Mouse (Mus musculus): ENCODE data around the gene Qdpr. TPM values are rescaled to one million over a fixed set of nuclear protein-coding genes. Genes with fewer than 3 reads are reported as not detected.

The Qdpr gene
- polyA plus RNA-seq, 1 experiment from 2014 or later, result 231 TPM

- H3K4me1 ChIP-seq (ENCODE audit: insufficient read depth, low read length), result peaks cover 7% of the 10 kb centered on the region; the same call in 1 of the 2 replicates
- H3K9me3 ChIP-seq (ENCODE audit: low read length), result no peaks in the 10 kb centered on the region
- no peak overlapping the region for H3K9ac ChIP-seq (replicated peaks; ENCODE audit: low read length)
- no peaks in the 10 kb centered on the region for H3K36me3 ChIP-seq (ENCODE audit: insufficient read depth, low read length)
- WGBS, result 30% methylated on average over 7 of the region's 7 CpGs
- ATAC-seq (ENCODE audit: low FRiP score, low TSS enrichment), result no peak
- no peak overlapping the region for H3K4me2 ChIP-seq (replicated peaks; ENCODE audit: low read depth, low read length)
- no peak overlapping the region for H3K4me3 ChIP-seq (ENCODE audit: low read length)
- H3K27me3 ChIP-seq (ENCODE audit: insufficient read depth, low read length), result no peaks in the 10 kb centered on the region
- no peak overlapping the region for H3K27ac ChIP-seq (ENCODE audit: low read length)
Measured at GRCm38 (mm10) chr5:45472880-45473450, 22.9 kb upstream of the Qdpr start.

GRCm38 (mm10) chr5:45454456-45454855, 4.4 kb upstream of the Qdpr start:
- no peak overlapping the region for H3K27ac ChIP-seq (ENCODE audit: low read length)
- no peak overlapping the region for H3K9ac ChIP-seq (replicated peaks; ENCODE audit: low read length)
- H3K4me2 ChIP-seq (replicated peaks; ENCODE audit: low read depth, low read length), result no peak overlapping the region
- H3K9me3 ChIP-seq (ENCODE audit: low read length), result no peaks in the 10 kb centered on the region
- 0 out of 2 replicates have a peak, but pooled peaks cover 3% of the 10 kb centered on the region for H3K4me1 ChIP-seq (ENCODE audit: insufficient read depth, low read length)
- WGBS, result 37% methylated on average over 9 of the region's 9 CpGs
- no peaks in the 10 kb centered on the region for H3K36me3 ChIP-seq (ENCODE audit: insufficient read depth, low read length)
- no peaks in the 10 kb centered on the region for H3K27me3 ChIP-seq (ENCODE audit: insufficient read depth, low read length)
- no peak overlapping the region for H3K4me3 ChIP-seq (ENCODE audit: low read length)
- no peak for ATAC-seq (ENCODE audit: low FRiP score, low TSS enrichment)

DNA sequence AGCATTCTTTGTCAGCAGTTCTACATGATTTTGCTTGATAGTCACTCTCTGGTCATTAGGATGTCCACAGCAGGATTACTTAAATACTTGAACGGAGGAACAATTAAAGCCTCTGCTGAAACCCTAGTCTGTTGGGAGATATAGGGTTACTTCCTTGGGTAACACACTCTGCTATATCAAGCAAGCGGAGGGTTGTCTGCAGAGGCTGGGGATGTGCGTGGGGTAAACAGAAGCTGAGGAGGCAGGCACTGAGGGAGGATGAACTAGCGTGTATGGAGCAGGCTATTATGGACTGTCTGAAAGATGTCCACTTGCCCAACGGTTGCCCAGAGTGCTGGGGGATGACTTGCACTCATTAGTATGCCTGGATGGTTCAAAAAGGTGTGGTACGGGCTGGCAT, 3.4 kb upstream of the Qdpr start, which contains the start of gene Clrn2:
Gene Clrn2 (plus strand): TSS at position 301 of the 400 bp plus-strand sequence.
- H3K9me3 ChIP-seq (ENCODE audit: low read length), result no peaks in the 10 kb centered on the region
- WGBS, result 45% methylated on average over 6 of the region's 6 CpGs

GRCm38 (mm10) chr5:45449206-45449605, 830 bp downstream of the Qdpr start:
- peaks cover 18% of the 10 kb centered on the region for H3K4me1 ChIP-seq (ENCODE audit: insufficient read depth, low read length)
- peak overlapping the region; percentile 82 for H3K9ac ChIP-seq (replicated peaks; ENCODE audit: low read length)
- peak overlapping the region; percentile 94 for H3K4me2 ChIP-seq (replicated peaks; ENCODE audit: low read depth, low read length)
- no peaks in the 10 kb centered on the region for H3K27me3 ChIP-seq (ENCODE audit: insufficient read depth, low read length)
- H3K4me3 ChIP-seq (ENCODE audit: low read length), result peak overlapping the region; percentile 87
- H3K9me3 ChIP-seq (ENCODE audit: low read length), result no peaks in the 10 kb centered on the region
- no peaks in the 10 kb centered on the region for H3K36me3 ChIP-seq (ENCODE audit: insufficient read depth, low read length)
- ATAC-seq (ENCODE audit: low FRiP score, low TSS enrichment), result no peak
- WGBS, result 1% methylated on average over 8 of the region's 8 CpGs
- H3K27ac ChIP-seq (ENCODE audit: low read length), result no peak overlapping the region

More for the DNA sequence above, 3.4 kb upstream of the Qdpr start, which contains the start of gene Clrn2:
- Histone ChIP-seq H3K4me2 (replicated peaks; ENCODE audit: low read depth, low read length) (no peak within 1 kb of the TSS), H3K9ac (replicated peaks; ENCODE audit: low read length) (no peak within 1 kb of the TSS), H3K36me3 (ENCODE audit: insufficient read depth, low read length) (no peaks in the 10 kb centered on the region), H3K27ac (ENCODE audit: low read length) (no peak within 1 kb of the TSS), H3K4me1 (ENCODE audit: insufficient read depth, low read length) (peaks cover 12% of the 10 kb centered on the region), H3K4me3 (ENCODE audit: low read length) (no peak within 1 kb of the TSS), H3K27me3 (ENCODE audit: insufficient read depth, low read length) (no peaks in the 10 kb centered on the region)
- ATAC-seq (ENCODE audit: low FRiP score, low TSS enrichment), result no peak

DNA sequence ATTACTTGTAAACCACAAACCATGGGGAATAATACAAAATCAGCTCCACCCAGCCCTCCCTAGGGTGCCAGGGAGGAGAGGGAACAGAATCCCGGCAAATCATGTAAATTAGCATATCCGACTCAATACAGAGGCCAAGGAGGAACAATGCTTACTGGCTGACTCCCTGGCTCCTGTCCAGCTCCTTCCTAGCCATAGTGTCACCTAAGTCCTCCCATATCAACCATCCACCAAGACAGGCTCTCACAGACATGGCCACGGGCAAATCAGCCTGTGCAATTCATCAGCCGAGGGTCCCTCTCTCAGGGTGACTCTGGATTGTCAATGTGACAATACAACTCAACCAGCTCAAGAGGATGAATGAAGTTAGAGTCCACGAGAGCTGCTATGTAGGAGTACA, 1.4 kb downstream of the Qdpr start:
- ATAC-seq (ENCODE audit: low FRiP score, low TSS enrichment), result no peak
- no peaks in the 10 kb centered on the region for H3K36me3 ChIP-seq (ENCODE audit: insufficient read depth, low read length)
- H3K27me3 ChIP-seq (ENCODE audit: insufficient read depth, low read length), result no peaks in the 10 kb centered on the region

DNA sequence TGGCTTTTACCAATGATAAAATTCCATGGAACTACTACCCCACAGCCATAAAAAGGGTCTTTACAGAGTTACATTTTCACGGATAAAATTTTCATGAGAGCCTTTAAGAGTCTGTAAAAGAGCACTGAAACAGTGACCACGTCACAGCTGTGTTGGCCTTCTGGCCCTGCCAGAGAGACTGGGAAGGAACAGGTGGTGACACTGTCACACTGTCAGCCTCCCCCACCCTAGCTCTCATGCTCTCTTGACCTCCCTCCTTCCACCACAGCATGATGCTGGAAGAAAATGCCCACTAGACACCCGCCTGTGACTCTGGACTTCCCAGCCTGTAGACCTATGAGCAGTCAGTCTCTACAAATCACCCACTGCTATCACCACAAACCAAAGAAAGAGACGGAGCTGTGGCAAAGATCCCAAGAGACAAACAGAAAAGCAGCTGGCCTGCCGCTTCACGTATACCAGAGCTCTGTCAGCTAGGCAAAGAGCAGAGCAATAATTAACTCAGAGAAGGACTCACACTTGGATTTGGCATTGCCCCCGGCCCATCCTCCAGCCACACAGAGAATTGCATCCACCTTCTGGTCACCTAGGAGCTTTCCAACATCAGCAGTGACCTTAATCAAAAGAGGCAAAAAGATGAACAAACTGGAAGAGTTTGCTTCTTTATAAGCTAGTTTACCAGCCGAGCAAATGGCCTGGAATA, 5.8 kb downstream of the Qdpr start:
- peaks cover 21% of the 10 kb centered on the region; the same call in 1 of the 2 replicates for H3K36me3 ChIP-seq (ENCODE audit: insufficient read depth, low read length)
- no peaks in the 10 kb centered on the region for H3K27me3 ChIP-seq (ENCODE audit: insufficient read depth, low read length)
- peaks cover 14% of the 10 kb centered on the region for H3K4me1 ChIP-seq (ENCODE audit: insufficient read depth, low read length)
- peak; percentile 40; the same call in 1 of the 2 replicates for ATAC-seq (ENCODE audit: low FRiP score, low TSS enrichment)
- WGBS, result 75% methylated on average over 8 of the region's 8 CpGs
- H3K9me3 ChIP-seq (ENCODE audit: low read length), result no peaks in the 10 kb centered on the region
- H3K27ac ChIP-seq (ENCODE audit: low read length), result no peak overlapping the region
- no peak overlapping the region for H3K4me2 ChIP-seq (replicated peaks; ENCODE audit: low read depth, low read length)
- no peak overlapping the region for H3K9ac ChIP-seq (replicated peaks; ENCODE audit: low read length)
- H3K4me3 ChIP-seq (ENCODE audit: low read length), result no peak overlapping the region

More for the DNA sequence above, 1.4 kb downstream of the Qdpr start:
- 55% methylated on average over 5 of the region's 5 CpGs for WGBS
- Histone ChIP-seq H3K4me3 (ENCODE audit: low read length) (peak overlapping the region; percentile 87), H3K4me2 (replicated peaks; ENCODE audit: low read depth, low read length) (peak overlapping the region; percentile 94), H3K9ac (replicated peaks; ENCODE audit: low read length) (peak overlapping the region; percentile 82), H3K9me3 (ENCODE audit: low read length) (no peaks in the 10 kb centered on the region), H3K27ac (ENCODE audit: low read length) (no peak overlapping the region), H3K4me1 (ENCODE audit: insufficient read depth, low read length) (peaks cover 18% of the 10 kb centered on the region)

GRCm38 (mm10) chr5:45441745-45442144, 8.3 kb downstream of the Qdpr start:
- Histone ChIP-seq H3K9ac (replicated peaks; ENCODE audit: low read length) (no peak overlapping the region), H3K9me3 (ENCODE audit: low read length) (no peaks in the 10 kb centered on the region), H3K4me1 (ENCODE audit: insufficient read depth, low read length) (no peaks in the 10 kb centered on the region), H3K4me3 (ENCODE audit: low read length) (no peak overlapping the region), H3K4me2 (replicated peaks; ENCODE audit: low read depth, low read length) (no peak overlapping the region), H3K27ac (ENCODE audit: low read length) (no peak overlapping the region), H3K36me3 (ENCODE audit: insufficient read depth, low read length) (peaks cover 37% of the 10 kb centered on the region), H3K27me3 (ENCODE audit: insufficient read depth, low read length) (no peaks in the 10 kb centered on the region)
- 52% methylated on average over 3 of the region's 3 CpGs for WGBS
- ATAC-seq (ENCODE audit: low FRiP score, low TSS enrichment), result no peak

DNA sequence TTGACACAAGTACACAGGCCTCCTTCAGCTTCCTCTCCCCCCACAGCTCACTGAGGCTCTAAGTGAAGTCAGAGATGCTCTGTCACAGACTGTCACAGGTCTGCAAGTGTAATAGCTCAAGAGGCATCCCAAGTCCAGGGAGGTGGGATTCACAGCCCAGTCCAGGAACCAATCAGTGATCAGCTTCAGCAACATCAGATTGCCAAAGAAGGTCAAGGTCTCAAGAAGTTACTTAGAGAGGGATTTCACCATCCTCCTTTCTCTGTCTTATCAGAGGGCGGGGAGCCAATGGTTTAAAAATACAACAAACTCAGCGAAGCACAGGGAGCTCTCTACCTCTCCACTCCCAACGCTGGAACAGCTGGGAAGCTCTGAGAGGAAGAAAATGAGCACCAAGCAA, 8.9 kb downstream of the Qdpr start:
- Histone ChIP-seq H3K36me3 (ENCODE audit: insufficient read depth, low read length) (peaks cover 37% of the 10 kb centered on the region), H3K4me2 (replicated peaks; ENCODE audit: low read depth, low read length) (no peak overlapping the region), H3K4me3 (ENCODE audit: low read length) (no peak overlapping the region), H3K27me3 (ENCODE audit: insufficient read depth, low read length) (no peaks in the 10 kb centered on the region), H3K9ac (replicated peaks; ENCODE audit: low read length) (no peak overlapping the region), H3K9me3 (ENCODE audit: low read length) (no peaks in the 10 kb centered on the region), H3K27ac (ENCODE audit: low read length) (no peak overlapping the region), H3K4me1 (ENCODE audit: insufficient read depth, low read length) (no peaks in the 10 kb centered on the region)
- WGBS, result 90% methylated on average over 3 of the region's 3 CpGs
- ATAC-seq (ENCODE audit: low FRiP score, low TSS enrichment), result no peak

- Histone ChIP-seq H3K27ac (ENCODE audit: low read length) (no peak overlapping the region), H3K4me2 (replicated peaks; ENCODE audit: low read depth, low read length) (no peak overlapping the region), H3K9ac (replicated peaks; ENCODE audit: low read length) (no peak overlapping the region), H3K4me1 (ENCODE audit: insufficient read depth, low read length) (no peaks in the 10 kb centered on the region), H3K36me3 (ENCODE audit: insufficient read depth, low read length) (peaks cover 52% of the 10 kb centered on the region), H3K4me3 (ENCODE audit: low read length) (no peak overlapping the region), H3K27me3 (ENCODE audit: insufficient read depth, low read length) (no peaks in the 10 kb centered on the region), H3K9me3 (ENCODE audit: low read length) (no peaks in the 10 kb centered on the region)
- no peak for ATAC-seq (ENCODE audit: low FRiP score, low TSS enrichment)
- WGBS, result 89% methylated on average over 8 of the region's 8 CpGs
Measured at GRCm38 (mm10) chr5:45438301-45438700, 11.7 kb downstream of the Qdpr start.

GRCm38 (mm10) chr5:45437826-45438225, 12.2 kb downstream of the Qdpr start:
- no peak overlapping the region for H3K4me3 ChIP-seq (ENCODE audit: low read length)
- no peak overlapping the region for H3K4me2 ChIP-seq (replicated peaks; ENCODE audit: low read depth, low read length)
- no peak for ATAC-seq (ENCODE audit: low FRiP score, low TSS enrichment)
- no peaks in the 10 kb centered on the region for H3K27me3 ChIP-seq (ENCODE audit: insufficient read depth, low read length)
- 82% methylated on average over 4 of the region's 4 CpGs for WGBS
- no peaks in the 10 kb centered on the region for H3K4me1 ChIP-seq (ENCODE audit: insufficient read depth, low read length)
- no peak overlapping the region for H3K9ac ChIP-seq (replicated peaks; ENCODE audit: low read length)
- H3K9me3 ChIP-seq (ENCODE audit: low read length), result no peaks in the 10 kb centered on the region
- H3K27ac ChIP-seq (ENCODE audit: low read length), result no peak overlapping the region
- peaks cover 53% of the 10 kb centered on the region for H3K36me3 ChIP-seq (ENCODE audit: insufficient read depth, low read length)

All from kidney, embryonic 16.5 days (tissue).